Mouse (Mus musculus) small intestine, adult 2 months (tissue): ENCODE data around the gene Tfip11.

Source experiments
- CTCF ChIP-seq: fragments of 200-500 bp; IDR thresholded peaks from 2 replicates; pipeline ENCODE4 v1.5.1; 2012; ENCODE audit warnings: low read depth, mild to moderate bottlenecking, control low read depth, inconsistent platforms, low read length, moderate library complexity, mixed read lengths; ENCODE audit not compliant: insufficient replicate concordance, insufficient read length; ENCODE audit errors: extremely low read depth
- POLR2A ChIP-seq: fragments of 200-500 bp; IDR thresholded peaks from 2 replicates; pipeline ENCODE4 v1.6.1; 2012; ENCODE audit warnings: low read depth, mild to moderate bottlenecking, control low read depth, inconsistent platforms, low read length, moderate library complexity

DNA sequence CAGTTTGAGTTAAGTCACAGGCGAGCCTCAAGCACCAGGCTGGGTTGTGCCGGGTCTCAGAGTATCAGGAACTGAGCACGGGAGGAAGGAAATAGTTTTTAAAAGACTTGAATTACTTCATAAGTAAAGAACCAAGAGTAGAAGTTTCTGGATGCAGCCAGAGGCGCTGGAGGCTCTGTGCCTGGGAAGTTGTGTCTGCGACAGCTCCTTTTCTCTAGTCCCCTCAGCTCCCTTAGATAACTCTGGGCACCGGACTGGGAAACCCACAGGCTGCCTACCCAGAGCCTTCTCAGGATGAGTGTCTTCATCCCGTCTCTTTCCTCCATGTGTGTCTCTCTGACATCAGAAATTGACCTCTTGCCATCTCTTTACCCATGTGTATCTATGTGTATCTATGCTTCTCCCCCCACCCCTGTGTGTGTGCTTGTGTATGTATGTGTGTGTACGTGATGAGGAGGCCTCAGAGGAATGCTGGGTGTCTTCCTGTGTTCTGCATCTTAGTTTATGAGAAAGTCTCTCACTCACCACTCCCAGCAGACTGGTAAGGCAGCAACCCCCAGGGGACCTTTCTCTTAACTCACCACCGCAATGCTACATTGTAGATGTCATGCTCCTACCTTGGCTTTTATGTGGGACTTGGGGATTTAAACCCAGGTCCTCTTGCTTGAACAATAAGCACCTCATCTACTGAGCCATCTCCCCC is 43.2 kb upstream of the Tfip11 start:
- TF ChIP-seq CTCF (no peak), POLR2A (no peak)
